Mouse (Mus musculus): Measurements from ENCODE around the gene Olfr317. TPM values are rescaled to one million over a fixed set of nuclear protein-coding genes. Genes with fewer than 3 reads are reported as not detected.
"Not testable (repeated sequence)": the region's sequence is repeated elsewhere in the genome, so short reads cannot be mapped to it uniquely, and the experiment has no call there.

The Olfr317 gene
- not detected in 2 replicates for polyA plus RNA-seq (2015; fragmentation: Nextera tagmentation; extraction: Ambion mirVana)

DNA sequence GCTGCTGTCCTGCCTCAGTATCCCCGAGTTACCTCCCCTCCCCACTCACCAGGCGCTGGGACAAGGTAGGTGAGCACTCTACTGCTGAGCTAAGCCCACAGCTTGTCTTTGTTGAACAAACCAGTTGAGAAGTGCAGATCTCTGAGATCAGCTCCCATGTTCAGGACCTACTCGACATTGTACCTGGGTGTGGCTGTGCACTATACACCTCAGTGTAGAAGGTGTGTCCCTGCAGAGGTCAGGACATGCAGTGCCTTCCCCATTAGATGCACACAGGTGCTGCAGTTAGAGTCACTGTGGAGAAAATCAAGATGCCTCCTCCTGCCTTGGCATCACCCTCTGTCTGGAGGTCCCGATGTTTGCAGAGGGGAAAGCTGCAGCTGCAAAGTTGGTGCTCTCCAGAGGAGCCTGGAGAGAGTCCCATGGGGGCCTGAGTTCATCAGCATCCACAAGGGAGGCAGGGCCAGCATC is at the start of gene Olfr317:
Gene Olfr317 (minus strand): TSS at position 421 of the 471 bp plus-strand sequence.
- Histone ChIP-seq H3K9me3 (no peaks in the 10 kb centered on the region), H3K4me2 (replicated peaks) (no peak within 1 kb of the TSS), H3K27ac (no peak within 1 kb of the TSS), H3K9ac (no peak within 1 kb of the TSS), H3K4me3 (no peak within 1 kb of the TSS), H3K36me3 (no peaks in the 10 kb centered on the region), H3K27me3 (no peaks in the 10 kb centered on the region), H3K4me1 (no peaks in the 10 kb centered on the region)
- 66% methylated on average over 4 of the region's 4 CpGs for WGBS
- no peak for ATAC-seq (ENCODE audit: low FRiP score, low read depth)

DNA sequence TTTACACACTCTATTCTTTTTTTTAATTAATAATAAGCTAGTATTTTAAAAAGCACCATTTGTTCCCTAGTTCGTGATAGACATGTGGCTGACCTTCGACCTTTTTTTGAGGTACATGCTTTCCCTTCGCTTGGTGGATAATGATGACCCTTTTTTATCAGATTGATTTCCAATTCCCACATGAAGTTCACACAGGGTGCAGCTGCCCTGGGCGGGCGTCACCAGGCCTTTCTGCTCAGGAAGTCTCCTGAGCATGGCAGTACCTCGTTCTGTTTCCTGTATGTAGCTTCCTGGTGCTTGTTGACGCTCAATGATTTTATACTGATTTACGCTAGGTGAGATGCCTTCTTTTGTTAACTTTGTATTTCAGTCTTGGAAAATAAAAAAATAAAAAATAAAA is 49.3 kb upstream of the Olfr317 start:
- H3K36me3 ChIP-seq = no peaks in the 10 kb centered on the region
- no peaks in the 10 kb centered on the region for H3K4me1 ChIP-seq
- H3K4me3 ChIP-seq = no peak overlapping the region
- 85% methylated on average over 8 of the region's 8 CpGs for WGBS
- no peak overlapping the region for H3K4me2 ChIP-seq (replicated peaks)
- H3K27ac ChIP-seq = no peak overlapping the region
- no peaks in the 10 kb centered on the region for H3K9me3 ChIP-seq
- no peak overlapping the region for H3K9ac ChIP-seq
- H3K27me3 ChIP-seq = no peaks in the 10 kb centered on the region
- no peak for ATAC-seq (ENCODE audit: low FRiP score, low read depth)

DNA sequence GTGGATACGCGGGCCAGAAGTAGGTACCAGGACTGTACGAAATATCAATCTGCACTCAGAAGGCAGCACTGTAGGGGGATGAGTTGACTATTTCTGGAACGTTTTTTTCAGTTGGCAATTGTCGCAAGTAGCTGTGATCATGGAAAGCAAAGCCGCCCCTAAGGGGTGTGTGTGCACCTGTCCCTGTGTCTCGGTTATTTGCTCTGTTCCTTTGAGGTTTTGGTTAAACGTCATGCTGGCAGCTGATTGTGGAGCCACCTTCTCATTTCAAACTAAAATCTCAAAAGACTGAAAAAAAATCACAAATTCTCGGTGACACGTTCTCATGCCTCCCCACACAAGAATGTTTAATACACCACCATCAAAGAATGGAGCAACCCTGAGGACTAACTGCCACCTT is 48.6 kb upstream of the Olfr317 start:
- Histone ChIP-seq H3K9ac (no peak overlapping the region), H3K4me2 (replicated peaks) (no peak overlapping the region), H3K4me3 (no peak overlapping the region), H3K36me3 (no peaks in the 10 kb centered on the region), H3K9me3 (no peaks in the 10 kb centered on the region), H3K27ac (no peak overlapping the region), H3K27me3 (no peaks in the 10 kb centered on the region), H3K4me1 (no peaks in the 10 kb centered on the region)
- 82% methylated on average over 10 of the region's 10 CpGs for WGBS
- ATAC-seq (ENCODE audit: low FRiP score, low read depth) = no peak

DNA sequence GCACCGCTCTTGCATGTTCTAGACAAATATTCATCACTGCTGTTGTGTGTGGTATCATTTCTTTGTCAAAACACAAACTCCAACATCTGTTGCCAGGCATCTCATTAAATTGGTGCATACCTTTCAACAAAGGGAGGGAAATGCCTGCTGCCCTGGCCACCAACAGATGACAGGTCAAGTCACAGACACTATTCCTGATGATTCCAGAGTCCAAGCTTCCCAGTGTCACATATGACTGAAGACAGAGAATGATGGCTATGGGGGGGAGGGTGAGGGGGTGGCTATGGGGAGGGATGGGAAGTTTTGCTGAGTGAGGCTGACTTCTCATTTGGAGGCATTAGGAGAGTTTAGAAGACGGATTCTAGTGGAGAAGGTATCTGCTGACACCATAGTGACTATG is 45.2 kb upstream of the Olfr317 start:
- no peaks in the 10 kb centered on the region for H3K4me1 ChIP-seq
- no peak overlapping the region for H3K9ac ChIP-seq

DNA sequence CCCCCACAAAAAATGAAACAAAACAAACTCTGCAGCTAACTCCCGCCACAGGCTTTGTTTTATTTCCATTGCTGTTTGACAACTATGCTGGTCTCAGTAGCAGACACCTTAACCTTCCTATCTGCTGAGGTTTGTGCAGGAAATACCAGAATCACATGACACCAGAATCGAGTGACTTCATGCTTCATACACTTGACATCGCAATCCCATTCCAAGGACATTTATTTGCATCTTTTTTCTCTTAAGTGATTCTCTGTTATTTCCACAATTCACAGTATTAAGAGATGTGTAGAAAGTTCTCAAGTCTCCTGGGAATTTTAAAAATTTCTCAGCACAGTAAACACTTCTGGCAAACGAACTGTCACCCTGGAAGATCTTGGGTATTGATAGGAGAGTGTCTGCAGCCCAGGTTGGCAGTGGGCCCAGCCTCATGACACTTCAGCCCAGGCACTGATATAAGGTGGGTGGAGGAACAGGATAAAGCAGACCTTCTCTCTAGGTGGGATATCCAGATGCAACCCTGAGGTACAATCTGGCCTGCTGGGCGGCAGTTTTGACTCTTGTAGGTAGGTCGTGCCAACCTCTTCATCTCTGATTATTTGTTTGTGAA is 43.6 kb upstream of the Olfr317 start, which contains the start of gene Olfr314:
Gene Olfr314 (plus strand): TSS at position 473 of the 610 bp plus-strand sequence.
- H3K4me2 ChIP-seq (replicated peaks) = no peak within 1 kb of the TSS
- 82% methylated on average over 6 of the region's 6 CpGs for WGBS
- no peak for ATAC-seq (ENCODE audit: low FRiP score, low read depth)
- H3K36me3 ChIP-seq = no peaks in the 10 kb centered on the region
- H3K27ac ChIP-seq = no peak within 1 kb of the TSS
- H3K4me1 ChIP-seq = no peaks in the 10 kb centered on the region
- H3K9me3 ChIP-seq = no peaks in the 10 kb centered on the region
- no peaks in the 10 kb centered on the region for H3K27me3 ChIP-seq
- no peak within 1 kb of the TSS for H3K9ac ChIP-seq
- H3K4me3 ChIP-seq = no peak within 1 kb of the TSS

More for the DNA sequence above, 45.2 kb upstream of the Olfr317 start:
- no peak overlapping the region for H3K4me2 ChIP-seq (replicated peaks)
- H3K27ac ChIP-seq = no peak overlapping the region
- 86% methylated on average over 2 of the region's 2 CpGs for WGBS
- no peak overlapping the region for H3K4me3 ChIP-seq
- H3K9me3 ChIP-seq = no peaks in the 10 kb centered on the region
- no peak for ATAC-seq (ENCODE audit: low FRiP score, low read depth)
- no peaks in the 10 kb centered on the region for H3K27me3 ChIP-seq
- no peaks in the 10 kb centered on the region for H3K36me3 ChIP-seq

DNA sequence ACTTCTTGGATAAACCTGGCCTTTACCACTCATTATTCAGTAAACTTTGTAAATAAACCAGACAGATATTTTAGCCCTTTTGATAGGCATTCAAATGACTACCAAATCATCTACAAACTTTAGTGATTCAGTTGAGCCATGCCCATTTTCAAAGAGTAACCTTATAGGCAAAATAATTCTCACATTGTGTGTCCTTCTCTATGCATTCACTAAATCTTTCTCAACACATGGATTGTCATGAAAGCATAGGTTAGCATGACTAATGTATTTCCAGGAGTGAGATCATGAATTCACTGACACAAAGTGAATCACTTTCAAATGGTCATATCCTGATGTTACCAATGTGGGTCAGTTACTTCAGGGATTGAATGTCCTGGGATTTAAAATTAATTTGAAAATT is 33.9 kb upstream of the Olfr317 start, which contains the start of gene Olfr315:
Gene Olfr315 (plus strand): TSS at position 301 of the 400 bp plus-strand sequence.
- no peak for ATAC-seq (ENCODE audit: low FRiP score, low read depth)
- Histone ChIP-seq H3K4me2 (replicated peaks) (no peak within 1 kb of the TSS), H3K4me1 (no peaks in the 10 kb centered on the region), H3K27ac (no peak within 1 kb of the TSS), H3K9me3 (no peaks in the 10 kb centered on the region), H3K9ac (no peak within 1 kb of the TSS), H3K4me3 (no peak within 1 kb of the TSS), H3K27me3 (no peaks in the 10 kb centered on the region), H3K36me3 (no peaks in the 10 kb centered on the region)

DNA sequence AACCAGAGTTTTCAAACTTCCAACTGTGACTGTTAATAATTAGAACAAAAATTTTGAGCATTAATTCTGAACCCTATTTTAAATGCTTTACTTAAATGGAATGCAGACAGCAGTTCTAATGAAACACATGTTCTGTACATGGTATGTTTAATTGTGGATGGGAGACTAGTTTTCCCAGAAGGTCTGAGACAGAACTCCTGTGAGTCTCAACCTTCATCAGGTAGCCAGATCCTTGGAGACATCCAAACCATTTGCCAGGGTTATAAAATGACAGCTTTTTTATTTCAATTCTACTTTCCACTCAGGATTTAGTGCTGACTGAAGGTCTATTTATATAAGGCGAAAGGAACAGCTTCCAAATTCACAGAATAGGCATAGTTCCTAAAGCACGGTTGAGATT is 13.4 kb upstream of the Olfr317 start, which contains the start of gene Olfr316:
Gene Olfr316 (plus strand): TSS at position 301 of the 400 bp plus-strand sequence.
- no peaks in the 10 kb centered on the region for H3K36me3 ChIP-seq
- no peak within 1 kb of the TSS for H3K4me3 ChIP-seq
- H3K9me3 ChIP-seq = no peaks in the 10 kb centered on the region
- no peak within 1 kb of the TSS for H3K27ac ChIP-seq
- no peak within 1 kb of the TSS for H3K9ac ChIP-seq
- ATAC-seq (ENCODE audit: low FRiP score, low read depth) = no peak
- WGBS = 89% methylated on average over 2 of the region's 2 CpGs
- H3K27me3 ChIP-seq = no peaks in the 10 kb centered on the region
- no peaks in the 10 kb centered on the region for H3K4me1 ChIP-seq
- no peak within 1 kb of the TSS for H3K4me2 ChIP-seq (replicated peaks)

DNA sequence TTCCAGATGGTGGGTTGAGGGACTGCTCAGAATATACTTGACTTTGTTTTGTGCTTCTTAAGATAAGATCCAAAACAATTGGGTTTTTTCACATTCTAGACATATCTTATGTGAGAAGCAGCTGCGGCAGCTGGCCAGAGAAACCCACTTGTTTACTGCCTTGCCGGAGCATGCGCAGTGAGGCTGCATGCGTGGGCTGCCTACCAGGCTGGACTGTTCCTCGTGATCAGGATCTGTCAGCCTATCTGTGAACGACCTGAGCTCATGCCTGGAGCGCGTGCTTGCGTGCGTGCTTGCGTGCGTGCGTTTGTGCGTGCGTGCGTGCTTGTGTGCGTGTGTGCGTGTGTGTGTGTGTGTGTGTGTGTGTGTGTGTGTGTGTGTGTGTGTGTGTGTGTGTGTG is 12.1 kb upstream of the Olfr317 start:
- H3K9me3 ChIP-seq; H3K36me3 ChIP-seq; H3K27me3 ChIP-seq; H3K4me2 ChIP-seq (replicated peaks); H3K27ac ChIP-seq; ATAC-seq (ENCODE audit: low FRiP score, low read depth); H3K9ac ChIP-seq; H3K4me3 ChIP-seq; H3K4me1 ChIP-seq: not testable (repeated sequence)
- WGBS = 78% methylated on average over 18 of the region's 18 CpGs

DNA sequence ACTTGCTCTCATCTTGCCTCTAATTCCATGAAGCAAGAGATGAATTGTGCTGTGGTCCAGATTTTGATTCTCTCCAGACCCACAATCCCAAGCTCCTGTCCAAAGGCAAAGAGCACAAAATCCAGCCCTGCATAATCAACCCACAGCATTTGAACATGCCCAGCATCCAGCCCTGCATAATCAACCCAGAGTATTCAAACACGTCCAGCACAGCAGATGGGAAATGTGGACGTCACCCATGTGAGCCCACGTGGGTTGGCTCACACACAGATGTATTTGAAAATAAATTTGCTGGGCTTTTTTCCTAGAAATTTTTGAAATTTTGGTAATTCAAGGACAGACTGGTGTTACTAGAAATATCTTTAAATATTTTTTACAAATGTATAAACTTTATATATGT is 5.6 kb downstream of the Olfr317 start:
- H3K4me2 ChIP-seq (replicated peaks) = no peak overlapping the region
- no peaks in the 10 kb centered on the region for H3K9me3 ChIP-seq
- WGBS = 61% methylated on average over 3 of the region's 3 CpGs
- no peaks in the 10 kb centered on the region for H3K4me1 ChIP-seq
- H3K27me3 ChIP-seq = no peaks in the 10 kb centered on the region
- H3K27ac ChIP-seq = no peak overlapping the region
- ATAC-seq (ENCODE audit: low FRiP score, low read depth) = no peak
- H3K4me3 ChIP-seq = no peak overlapping the region
- H3K9ac ChIP-seq = no peak overlapping the region
- H3K36me3 ChIP-seq = no peaks in the 10 kb centered on the region

DNA sequence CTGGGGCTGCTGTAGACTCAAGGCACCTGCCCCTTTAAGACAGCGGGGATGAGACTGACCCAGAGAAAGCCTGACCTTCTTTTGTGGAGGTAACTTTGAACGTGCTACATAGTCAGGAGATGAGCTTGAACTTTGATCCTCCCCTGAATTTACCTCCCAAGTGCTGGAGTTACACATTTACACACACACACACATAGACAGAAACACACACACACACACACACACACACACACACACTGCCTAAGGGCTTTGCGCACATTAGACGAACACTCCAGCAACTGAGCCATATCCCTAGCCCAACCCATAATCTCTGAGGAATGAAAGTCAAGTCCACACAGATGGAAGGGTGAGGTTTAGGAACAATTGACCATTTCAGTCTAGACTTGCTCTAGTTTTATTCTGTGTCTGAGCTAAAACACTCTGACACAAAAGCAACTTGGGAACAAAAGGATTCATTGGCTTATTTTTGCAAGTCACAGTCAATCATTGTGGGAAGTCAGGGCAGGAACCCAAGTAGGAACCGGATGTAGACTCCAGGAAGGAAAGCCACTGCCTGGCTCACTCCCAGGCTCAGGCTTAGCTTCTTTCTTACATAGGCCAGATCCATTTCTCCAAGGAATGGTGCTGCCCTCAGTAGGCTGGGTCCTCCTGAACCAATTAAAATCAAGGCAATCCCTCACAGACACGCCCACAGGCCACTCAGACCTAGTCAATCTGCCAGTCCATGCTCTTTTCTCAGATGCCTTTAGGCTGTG is 10.9 kb downstream of the Olfr317 start:
- WGBS = 81% methylated on average over 6 of the region's 6 CpGs
- H3K9ac ChIP-seq; H3K4me3 ChIP-seq; H3K9me3 ChIP-seq; H3K36me3 ChIP-seq; ATAC-seq (ENCODE audit: low FRiP score, low read depth); H3K27me3 ChIP-seq; H3K4me1 ChIP-seq; H3K27ac ChIP-seq; H3K4me2 ChIP-seq (replicated peaks): not testable (repeated sequence)

DNA sequence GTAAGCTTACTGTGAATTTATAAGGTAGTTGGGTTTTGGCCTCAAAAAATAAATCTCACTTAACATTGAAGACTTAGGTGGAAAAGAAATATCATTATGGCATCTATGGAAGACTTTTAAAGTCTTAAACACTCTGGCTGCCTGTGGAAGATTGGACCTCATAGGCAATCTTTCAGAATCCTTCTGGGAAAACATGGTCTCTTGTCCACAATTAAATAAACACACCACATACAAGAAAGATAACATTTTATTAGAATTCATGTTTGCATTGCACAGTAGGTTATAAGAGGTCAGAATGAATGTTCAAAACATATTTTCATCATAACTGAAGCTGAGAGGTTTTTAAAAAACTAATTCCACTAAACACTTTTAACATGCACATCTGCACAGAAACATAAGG is 15.1 kb downstream of the Olfr317 start, which contains the start of gene Olfr318:
Gene Olfr318 (minus strand): TSS at position 101 of the 400 bp plus-strand sequence.
- Histone ChIP-seq H3K9ac (no peak within 1 kb of the TSS), H3K27ac (no peak within 1 kb of the TSS), H3K36me3 (no peaks in the 10 kb centered on the region), H3K4me3 (no peak within 1 kb of the TSS), H3K9me3 (no peaks in the 10 kb centered on the region), H3K4me1 (no peaks in the 10 kb centered on the region), H3K27me3 (no peaks in the 10 kb centered on the region), H3K4me2 (replicated peaks) (no peak within 1 kb of the TSS)
- no peak for ATAC-seq (ENCODE audit: low FRiP score, low read depth)

DNA sequence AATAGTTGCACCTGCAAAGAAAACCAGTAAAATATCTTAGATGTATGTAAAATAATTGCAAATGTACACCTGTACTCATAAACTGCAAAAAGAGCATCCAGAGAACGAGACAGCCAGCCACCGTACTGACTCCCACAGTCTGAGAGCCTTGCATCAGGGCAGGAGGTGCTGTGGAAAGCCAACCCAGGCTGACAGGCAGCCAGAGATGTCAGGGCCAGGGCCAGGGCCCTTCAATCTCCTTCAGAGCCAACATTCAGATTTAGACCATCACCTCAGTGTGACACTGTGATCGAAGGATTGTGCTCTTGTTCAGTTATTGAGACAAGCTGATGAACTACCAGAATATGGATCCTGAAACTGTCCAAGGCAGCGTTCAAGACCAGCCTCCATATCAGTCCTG is 19.3 kb downstream of the Olfr317 start:
- no peaks in the 10 kb centered on the region for H3K9me3 ChIP-seq
- H3K4me2 ChIP-seq (replicated peaks) = no peak overlapping the region
- WGBS = 77% methylated on average over 4 of the region's 4 CpGs
- H3K4me3 ChIP-seq = no peak overlapping the region
- no peak overlapping the region for H3K27ac ChIP-seq
- no peak overlapping the region for H3K9ac ChIP-seq
- no peaks in the 10 kb centered on the region for H3K36me3 ChIP-seq
- no peaks in the 10 kb centered on the region for H3K4me1 ChIP-seq
- no peaks in the 10 kb centered on the region for H3K27me3 ChIP-seq
- ATAC-seq (ENCODE audit: low FRiP score, low read depth) = no peak
